Mouse (Mus musculus) gastrocnemius, postnatal 36 days (tissue): ENCODE results near the gene Gpr84. TPM values are rescaled to one million over a fixed set of nuclear protein-coding genes. Genes with fewer than 3 reads are reported as not detected.

ENCODE experiments used
- DNase-seq, 2 experiments: peaks; one replicate each; pipeline ENCODE4 v3.0.0; 2022
- intact Hi-C: fragments of 180-260 bp; cut with DNase I; formaldehyde crosslinking; loops from one replicate; pipeline ENCODE4 v1.15.1; 2025
- long read RNA-seq, 2 experiments: library from polyadenylated mRNA; stranded (forward); transcript quantifications; one replicate each; pipeline ENCODE4 v2.0.0; 2021
- total RNA-seq, 2 experiments: library from RNA; stranded (reverse); gene quantifications; 2 replicates each; pipeline ENCODE4 v1.2.3; 2021

Gene Gpr84
- total RNA-seq: not detected
- long read RNA-seq, experiment 1: 0 reads
- long read RNA-seq, experiment 2: 0 reads

DNA sequence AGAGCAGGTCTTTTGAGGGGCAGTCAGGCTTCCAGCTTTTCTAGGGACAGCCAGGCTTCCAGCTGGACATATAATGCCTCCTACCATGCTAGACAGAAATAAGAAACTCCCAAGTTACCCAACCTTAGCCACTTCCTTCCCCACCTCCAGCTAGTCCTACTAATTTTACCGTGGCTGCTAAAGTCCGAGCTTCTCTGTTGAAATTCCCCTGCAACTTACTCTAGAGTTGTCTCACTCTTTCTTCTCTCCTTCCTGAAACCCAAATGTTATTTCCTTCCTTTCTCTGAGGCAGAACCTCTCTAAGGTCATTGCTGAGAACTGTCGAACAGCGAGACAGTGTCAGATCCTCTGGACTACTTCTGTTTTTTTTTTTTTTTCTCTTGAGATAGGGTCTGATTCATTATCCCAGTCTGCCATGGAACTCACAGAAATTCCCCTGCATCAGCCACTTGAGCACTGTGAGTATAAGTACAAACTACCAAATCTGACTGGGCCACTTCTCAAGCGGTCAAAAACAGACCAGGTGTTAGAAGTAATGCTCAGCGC, at the start of gene Gpr84:
TSS of gene Gpr84 (minus strand) at position 248 of the 546 bp plus-strand sequence.
- DNase-seq: no peak
- intact Hi-C loops: no loop called here

DNA sequence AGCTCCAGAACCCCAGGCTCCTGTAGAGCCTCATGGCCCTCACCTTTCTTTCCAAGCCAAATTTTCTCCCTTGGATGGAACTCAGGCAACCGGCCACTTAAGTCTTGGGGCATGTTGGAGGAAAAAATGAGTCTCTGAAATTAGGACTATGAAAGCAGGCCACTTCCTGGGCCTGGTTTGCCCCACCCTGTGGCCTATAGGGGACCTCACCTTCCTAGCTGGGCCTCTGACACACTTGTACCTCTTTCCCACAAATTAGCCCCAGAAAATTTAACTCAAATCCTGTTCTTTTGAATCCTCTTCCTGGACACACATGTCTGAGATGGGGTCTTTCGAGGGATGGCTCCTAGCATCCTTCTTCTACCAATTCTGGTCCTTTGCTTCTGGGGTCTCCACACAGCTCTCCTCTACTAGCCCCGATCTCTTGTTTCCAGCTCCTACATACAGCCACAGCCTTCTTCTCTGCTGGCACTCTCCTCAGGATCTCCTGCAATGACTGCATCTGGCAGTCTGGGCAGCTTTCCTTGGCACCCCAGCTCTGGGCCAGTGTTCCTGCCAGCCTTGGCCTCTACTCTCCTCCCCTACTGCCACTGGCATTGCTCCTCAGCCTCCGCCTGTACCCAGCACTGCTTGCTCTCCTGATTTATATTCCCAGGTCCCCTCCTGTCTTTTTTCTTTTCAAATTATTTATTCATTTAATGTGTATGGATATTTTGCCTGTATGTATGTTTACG, 49.6 kb upstream of the Gpr84 start:
- DNase-seq: peak; percentile 59 to 64
- intact Hi-C loops: no loop called here

DNA sequence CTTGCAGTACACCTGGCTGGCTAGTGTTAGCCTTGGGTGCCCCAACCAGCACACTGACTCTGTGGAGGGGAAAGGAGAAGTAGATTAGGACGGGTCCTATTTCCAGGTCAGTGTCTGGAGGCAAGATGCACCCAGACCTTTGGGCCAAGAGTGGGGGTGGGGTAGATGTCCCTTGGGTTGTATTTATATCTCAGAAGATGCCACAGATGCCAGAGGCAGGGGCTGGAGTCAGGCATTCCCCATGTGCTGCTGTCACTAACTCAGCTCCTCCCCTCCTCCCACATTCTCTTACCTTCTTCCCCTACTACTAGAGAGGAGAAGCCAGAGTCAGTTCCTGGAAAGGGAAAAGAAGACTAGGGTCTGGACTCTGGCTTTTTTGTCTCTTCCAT, 48.7 kb upstream of the Gpr84 start:
- DNase-seq: no peak
- intact Hi-C loops: no loop called here

DNA sequence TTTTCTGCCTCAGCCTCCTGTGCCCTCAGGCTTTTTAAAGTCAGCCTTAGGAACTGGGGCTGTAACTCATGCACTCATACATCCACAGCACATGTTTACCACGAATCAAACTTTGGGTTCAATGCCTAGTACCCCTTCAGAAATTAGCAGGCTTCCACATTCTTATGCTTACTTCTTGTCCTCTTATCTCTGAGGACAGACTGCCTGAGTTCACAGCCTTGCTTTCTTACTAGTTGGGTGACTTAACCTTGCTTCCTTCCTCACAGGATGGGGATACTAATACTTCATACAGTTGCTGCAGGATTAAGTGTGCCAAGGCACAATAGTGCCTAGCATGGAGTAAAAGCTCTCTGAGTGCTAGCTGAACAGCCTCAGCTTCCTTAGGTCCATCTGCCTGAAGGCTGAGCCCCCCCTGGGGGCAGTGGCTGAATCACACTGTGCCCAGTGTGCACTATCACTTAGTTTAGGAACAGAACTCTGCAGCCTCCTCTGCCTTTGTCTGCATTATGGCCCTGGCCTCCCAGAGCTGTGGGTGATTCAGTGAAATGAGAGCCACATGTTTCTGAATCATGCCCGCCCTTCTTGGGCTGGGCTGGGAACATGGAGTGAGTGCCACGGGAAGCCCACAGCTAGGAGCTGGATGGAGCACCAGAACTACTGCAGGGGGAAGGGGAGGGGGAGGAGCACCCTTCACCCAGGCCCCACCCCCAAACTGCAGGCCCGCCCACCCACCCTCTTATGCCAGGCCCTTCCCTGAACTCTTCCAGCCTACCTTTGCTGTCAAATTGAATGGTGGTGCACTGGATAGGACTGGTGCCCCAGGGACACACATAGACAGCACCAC, 48.1 kb upstream of the Gpr84 start:
- intact Hi-C loops: no loop called here
- no peak for DNase-seq

DNA sequence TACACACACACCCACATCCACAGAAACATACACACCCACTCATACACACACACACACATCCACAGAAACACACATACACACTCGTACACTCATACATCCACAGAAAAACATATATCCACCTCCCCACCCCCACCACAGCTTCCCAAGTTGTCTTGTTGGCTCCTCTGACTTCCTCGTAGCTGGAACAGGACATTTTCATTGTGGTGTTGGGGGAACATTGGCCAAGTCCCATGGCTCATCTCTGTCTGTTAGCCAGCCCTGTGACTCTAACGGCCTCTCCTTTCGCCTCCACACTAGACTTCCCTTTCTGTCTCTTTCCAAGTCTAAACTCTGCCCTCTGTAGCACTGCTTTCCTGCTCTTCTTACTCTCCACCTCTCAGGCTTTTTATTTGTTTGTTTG, 47.4 kb upstream of the Gpr84 start:
- no peak for DNase-seq
- intact Hi-C loops: no loop called here

DNA sequence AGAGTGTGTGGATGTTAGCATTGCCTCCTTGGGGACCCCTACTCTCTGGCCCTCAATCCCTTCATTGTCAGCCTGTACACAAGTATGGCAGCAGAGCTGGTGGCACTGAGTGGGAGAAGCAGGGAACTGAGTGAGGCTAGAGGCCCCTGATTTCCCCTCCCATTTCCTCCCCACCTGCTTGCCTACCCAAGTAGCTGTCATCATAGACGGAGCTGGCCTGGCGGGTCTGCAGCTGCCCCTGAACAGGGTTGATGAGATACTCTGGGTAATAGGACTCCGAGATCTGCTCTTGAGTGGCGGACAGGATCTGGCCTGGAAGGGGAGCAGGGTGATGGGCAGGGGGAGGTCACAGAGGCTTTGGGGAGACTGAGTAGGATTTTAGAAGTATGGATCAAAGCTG, 45.7 kb upstream of the Gpr84 start:
- DNase-seq: no peak
- intact Hi-C loops: no loop called here

DNA sequence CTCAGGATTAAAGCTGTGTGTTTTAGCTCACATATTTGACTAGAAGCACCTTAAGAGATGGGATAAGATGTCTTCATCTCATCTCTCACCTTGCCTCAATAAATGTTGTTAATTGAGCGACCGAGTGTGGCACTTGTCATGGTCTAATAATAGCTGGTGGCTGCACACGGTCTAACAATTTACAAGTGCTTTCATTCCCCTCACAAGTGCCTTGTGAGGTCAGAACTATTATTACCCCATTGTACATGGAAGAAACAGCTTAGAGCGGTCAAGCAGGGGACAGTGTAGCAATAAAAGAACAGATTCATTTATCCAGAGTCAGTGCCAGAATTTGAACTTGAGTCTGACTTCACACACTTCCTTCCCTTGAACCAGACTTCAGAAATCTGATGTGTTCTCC, 45.0 kb upstream of the Gpr84 start:
- intact Hi-C loops: no loop called here
- DNase-seq: no peak

DNA sequence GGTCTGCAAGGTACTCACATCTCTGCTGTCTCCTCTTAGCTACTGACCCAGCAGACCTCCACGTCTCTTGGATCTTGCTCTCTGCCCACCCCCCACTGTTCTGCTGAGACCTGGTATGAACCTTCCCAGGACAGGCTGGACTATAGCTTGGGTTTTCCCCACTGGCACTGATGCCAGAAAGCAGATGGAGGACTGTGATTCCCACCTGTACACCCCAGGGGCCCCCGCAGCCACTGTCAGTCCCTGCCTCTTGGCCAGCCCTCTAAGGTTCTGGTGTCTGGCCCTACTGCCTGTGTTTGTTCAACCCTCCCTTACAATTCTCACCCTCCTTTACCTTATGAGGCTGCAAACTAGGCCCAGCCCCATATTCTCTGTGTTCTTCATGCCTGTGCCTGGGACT, 44.3 kb upstream of the Gpr84 start:
- intact Hi-C loops: no loop called here
- no peak for DNase-seq

DNA sequence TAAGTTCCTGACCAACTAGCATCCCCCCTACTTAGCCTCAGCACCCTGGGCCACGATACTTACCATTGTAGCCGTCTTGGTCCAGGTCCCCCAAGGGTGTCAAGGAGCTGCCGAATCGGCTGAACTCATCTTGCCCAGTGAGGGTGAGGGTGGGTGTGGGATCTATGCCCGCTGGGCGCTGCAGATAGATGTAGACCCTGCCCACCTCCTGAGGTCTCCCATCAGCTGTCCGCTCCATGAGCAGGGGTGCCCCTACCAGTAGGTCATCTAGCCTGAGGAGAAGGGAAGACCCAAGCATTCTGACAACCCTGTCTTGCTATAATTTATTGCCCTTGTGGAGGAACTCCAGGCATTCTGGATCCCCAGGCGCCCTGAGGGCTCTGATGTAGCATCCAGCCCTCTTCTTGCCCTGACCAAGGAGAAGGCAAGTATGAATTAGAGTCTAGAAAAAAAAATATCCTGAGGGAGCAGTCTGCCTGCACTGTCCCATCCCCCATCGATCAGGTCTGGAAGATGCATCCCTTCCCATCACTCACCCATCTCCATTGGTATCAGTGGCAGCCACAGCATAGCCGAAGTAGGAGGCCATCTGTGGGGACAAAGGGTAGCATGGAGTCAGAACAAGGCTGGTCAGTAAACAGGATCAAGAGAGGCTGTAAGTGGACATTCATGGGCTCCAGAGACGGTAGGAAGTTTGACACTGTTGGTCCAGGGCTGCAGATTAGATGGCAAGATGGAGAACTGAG, 43.3 kb upstream of the Gpr84 start:
- intact Hi-C loops: no loop called here
- DNase-seq: no peak

DNA sequence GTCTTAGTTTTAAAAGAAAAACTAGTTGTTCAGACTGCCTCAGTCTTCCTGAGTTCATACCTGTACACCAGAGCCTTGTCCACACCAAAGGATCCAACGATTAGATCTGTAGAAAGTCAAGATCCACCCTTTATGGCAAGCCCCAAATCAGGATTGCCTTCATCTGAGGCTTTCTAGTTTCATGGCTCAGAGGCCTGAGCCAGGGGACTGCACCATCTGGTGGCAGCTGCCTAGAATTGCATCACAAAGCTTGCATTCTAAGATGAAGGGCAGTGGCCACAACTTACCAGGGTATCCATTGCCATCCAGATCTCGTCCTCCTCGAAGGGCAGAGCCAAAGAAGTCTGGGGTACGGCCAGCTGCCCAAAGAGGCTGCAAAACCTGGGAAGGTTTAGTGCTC, 42.4 kb upstream of the Gpr84 start:
- intact Hi-C loops: no loop called here
- no peak for DNase-seq

DNA sequence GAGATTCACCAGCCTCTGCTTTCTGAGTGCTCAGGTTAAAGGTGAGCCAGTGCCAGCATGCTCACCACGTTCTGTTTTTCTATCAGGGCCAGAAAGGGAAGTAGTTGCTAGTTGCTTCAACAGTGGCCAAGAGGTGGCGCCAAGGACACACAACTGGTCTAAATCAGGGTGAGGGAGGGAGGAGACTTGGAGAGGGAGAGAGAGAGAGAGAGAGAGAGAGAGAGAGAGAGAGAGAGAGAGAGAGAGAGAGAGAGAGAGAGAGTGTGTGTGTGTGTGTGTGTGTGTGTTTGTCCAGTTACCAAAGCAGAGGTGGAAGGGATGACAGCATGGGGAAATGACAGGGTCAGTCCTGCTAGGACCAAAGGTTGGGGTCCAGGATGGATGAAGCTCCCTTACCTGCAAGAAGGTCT, 36.9 kb upstream of the Gpr84 start:
- DNase-seq: peak in 1 of 2 experiments; percentile 70

DNA sequence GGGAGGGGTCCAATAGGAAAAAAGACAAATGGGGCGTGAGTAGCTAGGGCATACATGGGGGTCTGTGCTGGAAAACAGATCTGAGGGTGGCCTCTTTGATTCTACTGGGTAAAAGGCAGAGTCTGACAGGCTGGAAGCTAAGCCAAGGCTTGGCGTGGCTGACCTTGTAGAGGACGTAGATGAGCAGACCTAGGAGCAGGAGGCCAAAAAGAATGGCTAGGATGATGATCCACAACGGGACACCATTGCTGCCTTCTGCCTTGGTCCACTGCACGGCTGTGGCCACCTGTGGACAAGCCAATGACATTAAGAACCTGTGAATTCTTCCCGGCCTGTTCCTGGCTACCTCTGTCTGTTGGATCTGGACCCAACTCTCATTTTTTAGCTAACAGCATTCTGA, 35.4 kb upstream of the Gpr84 start:
- DNase-seq: no peak
- intact Hi-C loops: no loop called here

More for the DNA sequence above, 36.9 kb upstream of the Gpr84 start:
- intact Hi-C loops: loop anchor here (1.0 kb wide), 1 partner anchor 40 kb away; no protein-coding TSS in a partner anchor

DNA sequence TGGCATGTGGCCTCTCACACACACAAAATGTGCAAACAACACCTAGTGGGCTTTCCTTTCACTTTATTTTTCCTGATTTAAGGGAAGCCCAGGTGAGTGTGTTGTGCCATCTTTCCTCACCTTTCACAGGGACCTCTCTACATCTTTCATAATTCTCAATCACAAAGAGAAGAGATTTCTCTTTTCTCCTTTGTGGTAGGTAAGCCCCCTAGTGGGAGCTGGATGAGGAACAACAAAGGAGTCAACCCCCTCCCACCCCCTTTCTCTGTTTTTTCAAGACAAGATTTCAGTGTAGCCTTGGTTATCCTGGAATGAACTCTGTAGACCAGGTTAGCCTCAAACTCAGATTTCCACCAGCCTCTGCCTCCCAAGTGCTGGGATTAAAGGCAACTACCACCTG, 33.1 kb upstream of the Gpr84 start:
- no peak for DNase-seq
- intact Hi-C loops: no loop called here

DNA sequence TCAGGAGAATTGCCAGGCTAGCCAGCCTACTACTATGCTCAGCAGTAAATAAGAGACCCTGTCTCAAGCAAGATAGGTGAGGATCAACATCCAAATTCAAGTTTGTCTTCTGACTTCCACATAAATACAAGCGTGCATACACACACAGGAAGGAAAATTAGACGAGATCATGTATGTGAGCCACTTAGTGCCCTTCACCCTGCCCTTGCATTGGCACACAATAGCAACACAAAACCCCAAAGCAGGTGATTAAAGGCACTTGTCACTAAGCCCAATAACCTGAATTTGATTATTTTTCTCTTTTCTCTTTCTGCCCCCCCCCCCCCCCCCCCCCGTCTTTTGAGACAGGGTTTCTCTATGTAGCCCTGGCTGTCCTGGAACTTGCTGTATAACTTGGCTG, 32.6 kb upstream of the Gpr84 start:
- intact Hi-C loops: no loop called here
- DNase-seq: no peak

DNA sequence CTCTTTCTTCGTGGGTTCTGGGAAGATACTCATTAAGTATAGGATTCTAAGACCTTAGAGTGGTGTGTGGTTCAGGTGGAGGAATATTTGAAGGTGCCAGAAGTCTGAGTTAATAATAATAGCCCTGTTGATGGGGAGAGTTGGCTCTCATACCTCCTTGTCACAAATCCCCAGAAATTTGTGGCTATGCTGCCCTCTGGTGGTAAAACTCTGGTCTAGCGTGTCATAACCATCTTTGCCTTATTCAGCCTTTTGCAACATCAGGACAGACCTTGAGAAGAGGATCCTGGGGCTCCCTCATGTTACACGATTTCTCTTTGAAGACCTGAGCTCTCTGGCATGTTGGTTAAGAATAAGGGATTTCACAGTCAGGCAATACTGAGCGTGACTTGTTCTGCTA, 32.0 kb upstream of the Gpr84 start:
- intact Hi-C loops: no loop called here
- DNase-seq: peak in 1 of 2 experiments; percentile 71

DNA sequence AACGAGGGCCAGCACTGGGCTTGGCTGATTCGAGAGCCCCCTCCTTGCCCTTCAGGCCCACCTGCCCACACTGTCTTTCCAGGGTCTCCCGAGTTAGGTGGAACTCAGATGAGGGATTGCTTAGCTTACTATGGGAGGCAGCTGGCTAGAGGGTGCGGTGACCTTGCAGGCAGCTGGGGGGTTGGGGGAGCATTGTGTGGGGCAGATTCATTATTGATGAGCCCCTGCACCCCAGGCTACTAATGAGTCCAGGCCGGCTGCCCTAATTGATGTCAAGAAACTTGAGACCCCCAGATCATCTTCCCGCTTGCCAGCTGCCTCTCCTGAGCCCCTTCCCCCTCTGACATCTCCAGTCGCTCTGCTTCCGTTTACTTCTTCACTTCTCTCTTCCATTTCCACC, 31.1 kb upstream of the Gpr84 start:
- no peak for DNase-seq
- intact Hi-C loops: no loop called here

DNA sequence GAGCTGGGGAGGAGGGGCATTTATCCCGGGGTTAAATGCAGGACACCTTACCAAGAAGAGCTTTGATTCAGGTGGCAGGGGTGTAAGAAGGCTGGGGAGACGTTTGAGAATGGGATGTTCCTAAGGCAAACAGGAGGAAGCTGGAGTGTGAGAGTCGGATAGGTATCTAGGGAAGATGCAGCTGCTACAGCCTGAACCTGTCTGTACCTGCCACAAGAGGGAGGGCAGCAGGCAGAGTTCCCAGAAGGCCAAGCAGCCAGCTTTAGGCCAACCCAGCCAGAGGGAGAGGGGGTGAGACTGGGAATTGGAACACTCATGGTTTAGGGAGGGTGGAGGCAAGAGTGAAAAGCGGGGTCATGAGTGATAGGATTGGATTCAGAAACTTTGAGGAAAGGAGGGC, 30.4 kb upstream of the Gpr84 start:
- DNase-seq: no peak
- intact Hi-C loops: no loop called here

DNA sequence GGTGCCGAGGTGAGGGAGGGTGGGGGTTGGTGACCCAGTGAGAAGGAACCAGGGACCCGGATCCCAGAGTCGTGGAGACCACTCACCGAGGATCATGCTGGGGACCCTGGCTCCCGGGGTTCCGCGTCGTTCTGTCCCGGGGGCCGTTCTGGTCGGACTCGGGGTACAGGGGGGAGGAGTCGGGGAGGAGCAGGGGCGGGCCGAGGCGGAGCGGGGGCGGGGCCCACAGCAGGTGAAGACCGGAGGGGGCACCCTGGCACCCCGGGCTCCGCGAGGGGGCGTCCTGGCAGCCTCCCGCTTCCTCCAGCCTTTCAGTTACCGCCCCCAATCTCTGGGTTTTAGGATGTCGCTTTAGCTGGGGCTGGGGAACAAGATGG, 29.5 kb upstream of the Gpr84 start, which contains the start of gene Zfp385a:
TSS of gene Zfp385a (minus strand) at position 133 of the 377 bp plus-strand sequence.
- DNase-seq: no peak
- intact Hi-C loops: no loop called here

DNA sequence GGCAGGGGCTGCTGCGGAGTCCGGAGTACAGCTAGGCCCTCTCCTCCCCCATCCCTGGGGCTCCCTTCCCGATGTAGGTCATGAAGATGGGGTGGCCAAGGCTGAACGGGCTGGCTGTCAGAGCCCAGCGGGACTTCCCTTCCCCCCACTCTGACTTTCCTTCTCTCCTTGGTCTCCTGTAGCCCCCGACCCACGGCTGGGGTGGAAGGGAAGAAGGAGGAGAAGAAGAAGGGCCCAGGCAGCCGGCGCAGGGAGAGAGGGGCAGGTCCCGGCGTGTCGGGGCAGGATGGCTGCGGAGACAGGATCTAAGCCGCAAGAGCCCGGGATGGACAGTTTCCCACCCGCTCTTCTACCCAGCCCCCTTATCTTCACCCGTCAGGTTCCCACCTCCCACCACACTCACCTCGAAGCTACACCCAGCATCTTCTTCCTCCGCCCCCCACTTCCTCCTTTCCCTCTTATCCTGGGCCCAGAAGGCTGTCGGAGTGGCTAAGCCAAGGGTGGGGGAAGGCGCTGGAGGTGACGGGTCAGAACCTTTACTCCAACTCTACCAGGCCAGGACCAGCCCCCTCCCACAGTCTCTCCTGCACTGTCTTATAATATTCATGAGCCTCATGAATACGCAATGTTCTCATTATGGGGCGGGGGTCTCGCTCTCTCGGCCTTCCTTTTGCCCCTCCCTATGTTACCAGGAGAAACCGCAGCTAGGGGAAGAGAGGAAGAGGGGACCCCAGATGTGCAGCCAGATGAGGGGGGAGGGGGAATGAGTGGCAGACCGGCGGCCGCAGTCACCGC, 29.0 kb upstream of the Gpr84 start:
- DNase-seq: no peak
- intact Hi-C loops: no loop called here

DNA sequence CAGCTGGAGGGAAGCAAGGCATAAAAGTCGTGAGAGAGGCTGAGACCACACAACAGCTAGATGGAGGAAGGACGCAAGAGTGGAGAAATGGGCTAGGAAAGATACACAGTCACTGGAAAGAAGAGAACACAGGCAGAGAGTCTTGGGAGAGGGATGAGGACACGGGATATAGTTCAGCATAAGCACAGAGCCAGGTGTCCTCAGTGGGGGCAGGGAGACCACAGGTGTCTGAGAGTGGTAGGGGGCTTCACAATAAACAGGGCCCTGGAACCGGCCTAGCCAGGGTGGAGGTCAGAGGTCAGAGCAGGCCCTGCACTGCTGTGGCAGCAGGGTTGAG, 28.4 kb upstream of the Gpr84 start:
- intact Hi-C loops: no loop called here
- DNase-seq: no peak
